Mouse (Mus musculus) MN1 (cell line): ENCODE measurements at regions not wholly inside any gene's neighbourhood (a gene's known extent, or its start where the extent isn't known, plus 50 kb on each side); places are given as distances from the start of the nearest gene placed in this dataset.

Source experiments
- DNase-seq: peaks from one replicate; pipeline ENCODE4 v3.0.0-alpha.2; 2016; ENCODE audit warnings: low spot score

DNA sequence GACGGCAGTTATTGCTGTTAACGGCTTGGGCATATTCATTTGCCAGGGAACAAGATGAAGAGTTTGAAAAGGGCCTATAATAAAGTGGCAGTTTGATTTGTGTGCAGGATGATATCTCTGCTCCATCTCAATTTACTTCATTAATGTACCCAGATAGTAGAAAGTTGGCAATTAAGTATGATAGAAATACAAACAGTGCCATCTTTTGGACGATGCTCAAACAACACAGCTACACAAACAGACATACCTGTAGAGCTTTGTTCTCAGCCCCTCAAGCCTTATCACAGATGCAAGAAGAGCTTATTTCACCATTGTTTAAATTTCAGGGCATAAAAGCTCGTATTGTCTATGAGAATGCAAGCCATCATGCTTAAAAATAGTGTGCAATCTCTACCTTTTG, 82.2 kb downstream of the Tnfsf11 start:
- peak; percentile 13 for DNase-seq

DNA sequence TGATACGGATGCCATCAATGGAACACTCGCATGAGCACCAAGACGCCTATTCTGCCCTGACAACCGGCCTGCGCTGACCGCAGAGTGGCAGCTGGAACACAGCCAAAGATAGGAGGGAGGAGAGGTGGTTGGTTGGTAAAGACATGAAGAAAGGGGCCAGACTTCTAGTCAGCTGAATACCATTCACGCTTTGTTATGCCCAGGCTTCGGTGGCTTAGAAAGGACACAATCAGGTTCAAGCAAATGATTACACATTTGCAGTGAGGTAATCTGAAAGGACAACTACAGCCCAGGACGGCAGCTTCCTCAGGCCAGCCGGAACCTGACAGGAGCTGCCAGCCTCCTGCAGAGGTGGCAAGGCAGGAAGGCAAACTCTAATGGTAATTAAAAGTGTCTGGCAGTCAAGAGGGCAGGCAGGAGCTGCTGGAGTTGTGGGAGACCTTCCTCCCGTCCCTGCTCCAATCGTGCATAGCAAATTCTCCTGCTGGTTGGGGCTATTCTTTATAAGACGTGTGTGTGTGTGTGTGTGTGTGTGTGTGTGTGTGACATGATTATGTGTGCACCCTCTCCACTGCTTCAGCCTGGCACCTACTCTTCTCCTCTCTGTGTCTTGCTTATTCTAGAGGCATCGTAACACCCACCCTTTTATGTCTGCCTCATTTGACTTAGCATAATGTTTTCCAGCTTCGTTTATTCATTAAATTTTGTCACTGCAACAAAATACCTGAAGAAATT, 91.4 kb downstream of the Tnfsf11 start:
- peak; percentile 71 for DNase-seq

DNA sequence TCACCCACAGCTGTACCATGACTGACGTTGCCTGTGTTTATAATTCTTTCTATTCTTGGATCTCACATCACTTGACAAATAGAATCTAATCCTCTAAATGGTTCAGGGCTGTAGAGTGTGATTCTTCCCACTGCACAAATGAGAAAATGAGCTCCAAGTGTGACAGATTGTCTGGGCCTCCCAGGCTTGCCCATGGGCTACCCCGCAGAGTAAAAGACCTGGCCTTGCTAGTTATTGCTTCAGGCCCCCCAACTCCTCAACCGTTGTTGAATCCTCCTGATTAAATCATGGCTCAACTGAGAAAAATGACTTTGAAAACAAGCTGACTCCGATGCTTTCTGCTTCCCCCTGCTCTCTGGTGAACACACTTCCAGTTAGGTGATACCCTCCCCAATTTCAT, 92.4 kb downstream of the Tnfsf11 start:
- DNase-seq: no peak

DNA sequence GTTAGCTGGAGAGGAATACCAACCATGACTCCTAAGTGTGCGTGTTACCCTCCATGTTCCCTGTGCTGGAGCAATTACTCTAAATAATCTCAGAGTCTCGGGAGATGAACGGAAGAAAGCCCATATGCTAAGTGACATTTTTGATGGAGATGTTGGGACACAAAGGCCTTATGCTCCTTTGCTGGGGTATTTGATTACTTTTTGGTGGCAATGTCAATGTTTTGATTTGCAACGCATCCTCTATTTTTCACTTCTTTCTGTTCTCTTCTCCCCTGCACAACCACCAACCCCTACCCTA, 103.3 kb downstream of the Tnfsf11 start:
- DNase-seq: no peak

DNA sequence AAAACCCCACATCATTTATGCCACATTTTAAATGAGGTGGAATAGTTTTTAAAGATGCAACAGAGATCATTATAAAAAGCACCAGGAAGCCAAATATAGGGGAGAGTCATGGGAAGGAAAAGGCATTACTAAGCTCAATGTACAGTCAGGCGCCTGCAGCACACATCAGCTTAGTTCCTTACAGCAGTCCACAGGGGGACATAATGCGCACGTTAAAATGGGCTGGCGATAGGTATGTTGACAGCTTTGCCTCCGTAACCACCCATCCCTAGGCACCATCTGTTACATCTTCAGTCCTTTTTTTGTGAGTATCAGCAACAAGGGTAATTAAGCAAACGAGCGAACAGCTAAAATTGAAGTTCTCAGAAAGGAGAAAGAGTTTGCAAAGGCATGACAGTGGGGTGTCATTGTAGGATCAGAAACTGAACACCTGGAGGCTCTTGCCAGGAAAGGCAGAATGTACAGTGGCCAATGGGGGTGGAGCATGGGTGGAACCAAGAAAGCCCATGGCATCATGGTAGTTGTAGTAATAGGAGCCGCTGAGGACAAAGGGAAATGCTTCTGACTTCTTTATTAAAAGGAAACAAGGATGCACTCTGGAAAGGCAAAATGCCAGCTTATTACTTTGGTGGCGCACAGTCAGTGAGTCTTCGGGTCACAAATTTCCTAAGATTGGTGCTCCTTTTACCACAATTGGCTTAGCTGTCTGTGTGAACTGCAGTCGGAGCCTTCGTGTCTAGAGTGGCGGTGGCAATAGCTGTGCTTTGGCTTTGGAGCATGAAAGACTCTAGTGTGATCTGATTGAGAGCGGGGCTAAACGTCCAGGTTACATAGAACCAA, 103.9 kb downstream of the Tnfsf11 start:
- DNase-seq: no peak

DNA sequence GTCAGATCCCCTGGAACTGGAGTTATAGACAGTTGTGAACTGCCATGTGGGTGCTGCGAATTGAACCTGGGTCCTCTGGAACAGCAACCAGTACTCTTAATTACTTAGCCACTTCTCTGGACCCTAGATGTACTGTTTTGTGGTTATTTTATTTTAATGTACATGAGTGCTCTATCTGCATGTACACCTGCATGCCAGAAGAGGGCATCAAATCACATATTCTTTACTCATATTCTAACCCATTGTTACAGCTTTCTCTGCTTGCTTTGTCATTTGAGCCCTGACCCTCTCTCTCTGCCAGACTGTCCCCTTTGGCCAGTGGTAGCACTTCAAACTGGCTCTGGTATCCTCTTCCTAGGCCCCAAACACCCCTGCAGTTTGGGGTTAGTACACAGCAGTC, 105.1 kb downstream of the Tnfsf11 start:
- no peak for DNase-seq

DNA sequence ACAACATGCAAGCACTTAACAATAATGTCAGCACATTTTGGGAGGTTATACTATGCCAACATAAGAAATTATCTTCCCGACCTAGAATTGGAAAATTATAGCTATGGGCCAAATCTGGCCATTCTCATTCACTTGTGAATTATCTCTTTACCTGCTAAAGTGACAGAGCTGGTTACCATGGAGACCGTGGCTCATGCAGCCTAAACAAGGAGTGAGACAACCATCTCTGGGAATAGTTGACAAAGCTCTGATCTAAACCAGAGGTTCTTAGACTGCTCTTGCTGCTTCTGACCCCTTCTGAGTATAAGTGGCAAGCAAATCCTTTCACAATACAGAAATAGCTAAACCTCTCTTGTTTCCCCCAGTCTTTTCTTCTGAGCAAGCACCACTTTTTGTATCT, 108.7 kb upstream of the Fam216b start:
- peak; percentile 14 for DNase-seq

DNA sequence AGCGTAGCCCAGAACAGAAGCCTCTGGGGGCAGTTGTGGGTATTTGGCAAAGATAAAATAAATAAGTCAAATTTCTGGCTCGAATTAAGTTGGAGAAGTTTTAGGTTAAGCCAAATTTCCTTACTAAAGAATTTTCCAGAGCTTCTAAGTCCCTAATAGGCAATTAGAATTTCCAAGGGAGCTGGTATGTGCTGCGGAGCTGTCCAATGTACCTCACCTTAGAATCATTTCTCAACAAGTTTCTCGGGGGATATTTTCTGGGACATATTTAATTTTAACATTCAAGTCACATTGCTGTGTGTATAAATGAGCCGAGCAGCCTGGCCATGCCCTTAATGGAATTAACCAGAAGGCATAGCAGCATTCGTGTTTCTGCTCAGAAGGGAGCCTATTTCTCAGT, 90.8 kb upstream of the Fam216b start:
- DNase-seq: no peak

DNA sequence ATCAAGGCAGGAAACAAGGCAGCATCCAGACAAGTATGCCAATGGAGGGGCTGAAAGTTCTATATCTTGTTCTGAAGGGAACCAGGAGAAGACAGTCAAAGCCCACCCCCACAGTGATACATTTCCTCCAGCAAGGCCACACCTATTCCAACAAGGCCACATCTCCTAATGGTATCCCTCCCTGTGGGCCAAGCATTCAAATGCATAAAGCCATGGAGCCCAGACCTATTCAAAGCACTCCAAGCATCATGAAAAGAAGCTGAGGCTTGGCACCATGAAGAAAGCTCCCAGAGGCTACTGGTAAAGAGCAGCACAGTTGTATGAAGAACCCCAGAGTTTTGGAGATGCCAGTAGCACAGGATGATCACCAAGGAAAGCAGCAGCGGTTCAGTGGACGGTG, 84.6 kb upstream of the Fam216b start:
- no peak for DNase-seq

DNA sequence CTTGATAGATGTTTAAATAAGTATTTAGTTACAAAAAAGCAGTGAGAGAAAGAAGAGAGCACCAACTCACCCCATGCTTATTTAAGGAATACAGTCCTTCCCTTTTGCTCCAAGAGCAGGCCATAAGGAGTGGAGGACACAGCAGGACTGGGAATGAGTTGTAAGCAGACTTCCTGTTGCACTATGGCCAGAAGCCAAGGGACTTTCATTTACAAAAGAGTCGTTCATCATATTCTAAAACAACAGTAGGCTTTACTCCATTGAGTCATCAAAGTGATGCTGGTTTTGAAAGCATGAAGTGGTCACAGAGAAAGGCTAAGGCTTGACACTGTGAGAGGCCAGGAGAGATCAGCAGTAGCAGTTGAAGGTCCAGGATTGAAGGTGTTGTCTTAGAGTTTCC, 84.1 kb upstream of the Fam216b start:
- no peak for DNase-seq

DNA sequence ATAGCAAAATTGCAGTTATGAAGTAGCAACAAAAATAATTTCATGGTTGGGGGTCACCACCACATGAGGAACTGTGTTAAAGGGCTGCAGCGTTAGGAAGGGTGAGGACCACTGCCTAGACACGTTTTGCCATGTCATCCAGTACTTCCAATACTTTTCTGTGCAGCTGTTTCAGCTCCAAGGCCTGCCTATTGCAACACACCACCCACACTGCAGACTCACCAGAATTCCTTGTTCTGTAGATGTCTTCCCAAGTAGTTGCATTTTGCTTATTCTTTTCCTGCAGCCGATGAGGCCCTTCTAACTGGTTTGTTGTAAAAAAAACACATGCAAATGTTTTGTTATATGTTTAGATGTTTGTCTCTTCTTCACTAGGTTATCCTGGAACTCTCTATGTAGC, 72.0 kb upstream of the Fam216b start:
- no peak for DNase-seq

DNA sequence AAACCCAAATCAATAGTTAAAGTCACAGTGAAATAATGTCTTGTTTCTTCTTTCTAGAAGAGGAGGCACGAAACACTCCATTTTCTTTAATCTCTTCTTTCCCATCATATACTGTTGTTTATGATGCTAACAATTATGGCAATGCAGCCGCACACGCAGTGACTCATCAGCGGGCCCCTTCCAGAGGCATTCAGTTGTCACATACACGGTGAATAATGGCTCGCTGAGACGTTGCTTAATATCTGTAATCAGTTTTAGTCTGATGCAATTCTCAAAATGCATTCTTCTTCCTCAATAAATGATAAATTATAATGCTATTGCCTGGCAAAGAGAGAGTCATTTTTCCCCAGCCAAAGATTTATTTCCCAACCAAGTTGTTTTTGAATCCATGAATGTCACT, 70.8 kb upstream of the Fam216b start:
- peak; percentile 16 for DNase-seq

DNA sequence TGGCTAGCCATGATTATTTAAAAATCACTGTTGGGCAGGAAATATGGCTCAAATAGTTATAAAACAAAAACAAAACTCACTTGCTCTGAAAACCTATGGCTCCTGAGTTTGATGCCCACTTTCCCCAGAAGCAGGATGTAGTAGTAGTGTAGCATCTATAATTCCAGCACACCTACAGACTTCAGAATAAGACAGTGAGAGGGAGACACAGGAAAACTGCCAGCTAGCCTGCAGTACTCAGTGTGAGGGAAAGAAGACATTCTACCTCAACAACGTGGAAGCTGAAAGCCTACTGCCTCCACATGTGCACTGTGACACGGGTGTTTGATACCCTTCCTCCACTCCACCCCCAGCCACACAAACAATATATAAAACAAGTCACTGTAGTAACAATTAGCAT, 68.9 kb upstream of the Fam216b start:
- DNase-seq: no peak

DNA sequence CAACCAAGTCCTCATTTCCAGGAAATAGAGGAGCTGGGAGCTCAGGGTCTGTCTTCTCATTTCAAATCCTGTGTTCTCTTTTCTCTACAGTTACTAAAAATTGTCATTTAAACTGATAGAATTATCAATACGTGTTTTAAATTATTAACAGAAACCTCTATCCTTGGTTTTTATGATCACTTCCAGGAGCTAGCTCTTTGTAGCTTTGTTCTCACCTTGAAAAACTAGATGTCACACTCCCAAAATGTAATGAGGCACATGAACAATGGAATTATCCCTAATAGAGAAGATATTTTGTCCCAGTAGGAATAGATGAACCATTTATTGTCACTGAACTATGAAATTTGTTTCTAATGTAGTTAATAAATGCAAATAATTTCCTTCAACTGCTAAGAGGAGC, 60.0 kb upstream of the Fam216b start:
- no peak for DNase-seq

DNA sequence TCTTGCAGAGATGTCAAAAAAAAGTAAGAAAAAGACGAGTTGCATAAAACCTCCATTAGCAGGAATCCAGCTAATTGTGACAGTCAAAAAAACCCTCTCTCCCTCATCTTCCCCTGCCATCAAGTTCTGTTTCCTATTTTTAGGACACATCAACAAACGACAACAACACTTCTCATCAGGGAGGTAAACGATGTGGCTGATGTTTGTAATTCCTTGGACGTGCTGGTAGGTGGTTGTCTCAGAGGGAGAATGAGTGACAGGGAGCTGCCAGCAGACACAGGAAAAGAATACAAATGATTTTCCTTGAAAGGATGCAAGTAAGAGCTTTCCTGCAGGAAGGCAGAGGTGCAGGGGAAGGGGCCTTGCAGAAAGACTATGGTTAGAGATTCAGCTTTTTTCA, 54.9 kb upstream of the Fam216b start:
- DNase-seq: no peak
